Mouse (Mus musculus) heart, adult 9 months (tissue): ENCODE data around the gene Lrrc63.
A peak's percentile ranks its signal among the peaks of the same experiment; 100 is the strongest.
"Not testable (repeated sequence)": the region's sequence is repeated elsewhere in the genome, so short reads cannot be mapped to it uniquely, and the experiment has no call there.

ENCODE experiments used
- DNase-seq, 2 experiments: peaks; one replicate each; pipeline ENCODE4 v3.0.0; 2022; ENCODE audit warnings: low spot score in 2 of 2

Gene Lrrc63

DNA sequence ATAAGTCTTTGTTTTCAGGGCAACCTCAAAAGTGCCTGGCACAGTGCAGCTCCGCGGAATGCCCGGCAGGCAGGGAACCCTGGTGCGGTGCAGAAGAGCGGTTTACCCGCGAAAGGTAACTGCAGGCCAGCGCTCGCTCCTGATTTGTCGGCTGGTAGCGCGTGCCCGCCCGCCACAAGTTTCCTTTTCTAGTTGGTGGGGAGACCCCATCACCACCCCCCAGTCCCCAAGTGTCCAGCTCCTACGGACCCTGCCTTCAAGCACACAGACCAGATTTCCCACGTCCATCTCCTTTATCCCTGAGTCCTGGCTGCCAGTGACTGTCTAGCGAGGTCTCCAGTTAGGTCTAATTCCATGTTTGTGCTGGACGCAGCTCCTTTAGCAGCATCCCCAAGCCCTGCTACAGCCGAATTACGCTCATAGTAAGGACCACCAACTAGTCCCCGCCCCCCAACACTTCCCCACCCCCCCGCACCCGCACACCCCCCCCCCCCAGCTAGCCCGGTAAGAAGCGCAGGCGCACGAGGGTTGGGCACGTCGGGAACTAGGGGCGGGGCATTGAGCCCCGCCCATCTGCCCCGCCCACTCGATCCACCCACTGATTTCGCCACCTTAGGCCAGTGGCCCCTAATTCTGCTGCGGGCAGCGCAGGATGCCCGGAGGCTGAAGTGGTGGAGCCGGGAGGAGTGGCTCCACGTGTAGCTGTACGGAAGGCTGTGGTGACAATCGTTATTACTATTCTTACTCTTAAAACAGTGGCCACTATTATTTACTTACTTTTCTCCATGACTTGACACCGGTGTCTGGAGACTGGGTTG is at the start of gene Lrrc63, which contains the start of gene Lcp1:
Lrrc63 (minus strand) TSS at position 381 of the 818 bp plus-strand sequence.
Lcp1 (plus strand) TSS at position 601 of the 818 bp plus-strand sequence.
- peak; percentile 67 to 73 for DNase-seq

DNA sequence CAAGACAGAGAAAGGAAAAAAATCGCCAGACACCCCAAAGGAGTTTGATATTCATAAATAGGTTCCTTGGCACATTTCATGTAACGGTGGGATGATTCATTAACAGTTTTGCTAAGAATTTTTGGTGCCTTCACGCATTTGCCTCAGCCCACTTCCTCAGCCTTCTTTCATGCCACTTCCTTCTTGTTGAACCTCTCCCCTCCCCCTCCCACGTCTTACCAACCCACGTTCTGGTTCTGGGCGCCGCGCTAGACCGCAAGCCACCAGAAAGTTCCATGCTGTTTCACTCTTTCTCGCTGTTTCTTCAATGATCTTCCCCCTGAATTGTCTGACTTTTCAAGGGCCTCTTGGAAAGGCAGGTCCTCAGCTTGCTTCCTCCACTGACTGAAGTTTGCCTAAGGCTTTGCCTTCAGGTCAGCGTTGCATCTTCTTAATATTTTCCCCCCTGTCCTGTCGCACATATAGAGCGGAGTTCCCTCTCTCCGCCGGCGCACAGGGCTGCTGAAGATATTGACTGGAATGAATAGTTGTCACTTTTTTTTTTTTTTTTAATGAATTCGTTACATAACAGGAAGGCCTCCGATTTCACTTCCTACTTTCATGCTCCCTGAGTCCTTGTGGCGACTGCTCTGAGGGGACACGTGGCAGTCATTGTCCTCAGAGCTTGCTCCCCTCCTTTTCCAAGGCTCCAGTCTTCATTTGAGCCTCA is 48.7 kb upstream of the Lrrc63 start:
- peak in 1 of 2 experiments; percentile 21 for DNase-seq

DNA sequence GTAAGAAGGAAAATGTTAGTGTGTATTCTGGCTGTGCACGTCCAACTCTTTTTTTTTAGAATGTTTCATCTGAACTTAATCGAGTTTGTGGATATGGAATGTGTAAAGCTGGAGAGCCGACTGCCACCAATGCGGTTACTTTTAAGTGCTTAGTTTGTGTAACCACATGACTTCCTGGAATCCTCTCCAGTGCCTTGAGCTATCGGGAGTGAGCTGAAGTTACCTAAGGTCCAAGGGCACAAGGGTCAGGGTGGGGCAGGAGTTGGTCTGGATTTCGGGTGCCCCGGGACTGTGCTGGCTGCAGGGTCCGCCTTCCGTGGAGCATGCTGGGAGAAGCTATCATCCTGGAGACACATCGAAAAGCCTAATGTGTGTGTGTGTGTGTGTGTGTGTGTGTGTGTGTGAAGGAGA is 48.1 kb upstream of the Lrrc63 start:
- DNase-seq, result no peak

DNA sequence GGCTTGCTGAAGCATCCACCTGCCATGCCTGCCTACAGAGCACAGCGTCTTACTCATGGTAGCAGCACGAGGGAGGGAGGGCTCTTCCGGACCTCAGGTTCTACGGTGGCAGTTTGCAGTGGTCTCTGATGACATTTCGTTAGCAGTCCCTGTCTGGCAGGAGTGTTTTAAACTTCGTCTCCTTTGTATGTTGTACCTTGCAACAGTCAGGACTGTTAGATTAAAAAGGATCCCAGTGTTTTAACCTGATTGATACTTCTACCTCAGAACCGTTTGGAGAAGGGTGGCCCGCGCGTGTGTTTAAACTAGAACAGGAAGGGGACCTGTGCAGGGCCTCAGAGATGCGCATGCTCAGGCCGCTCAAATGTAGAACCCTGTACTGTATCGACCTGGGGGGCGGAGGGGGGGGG is 47.7 kb upstream of the Lrrc63 start:
- no peak for DNase-seq

DNA sequence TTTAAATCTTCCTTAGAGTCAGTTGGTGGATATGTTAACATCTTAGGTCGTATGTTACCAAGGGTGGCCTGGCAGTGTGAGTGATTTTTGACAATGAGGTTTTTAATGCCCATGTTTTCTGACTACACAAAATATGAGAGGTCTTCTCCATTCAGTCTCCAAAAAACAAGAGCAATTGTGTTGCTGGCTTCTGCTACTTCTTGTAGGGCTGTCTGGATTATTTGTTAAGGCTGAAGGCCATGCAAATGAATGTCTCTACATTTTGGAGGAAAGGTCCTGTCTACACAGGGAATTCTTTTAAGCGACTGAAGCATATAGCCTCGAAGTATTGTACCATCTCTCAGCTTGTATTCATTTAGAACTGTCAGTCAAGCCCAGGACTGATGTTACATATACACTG is 46.7 kb upstream of the Lrrc63 start:
- DNase-seq, result no peak

DNA sequence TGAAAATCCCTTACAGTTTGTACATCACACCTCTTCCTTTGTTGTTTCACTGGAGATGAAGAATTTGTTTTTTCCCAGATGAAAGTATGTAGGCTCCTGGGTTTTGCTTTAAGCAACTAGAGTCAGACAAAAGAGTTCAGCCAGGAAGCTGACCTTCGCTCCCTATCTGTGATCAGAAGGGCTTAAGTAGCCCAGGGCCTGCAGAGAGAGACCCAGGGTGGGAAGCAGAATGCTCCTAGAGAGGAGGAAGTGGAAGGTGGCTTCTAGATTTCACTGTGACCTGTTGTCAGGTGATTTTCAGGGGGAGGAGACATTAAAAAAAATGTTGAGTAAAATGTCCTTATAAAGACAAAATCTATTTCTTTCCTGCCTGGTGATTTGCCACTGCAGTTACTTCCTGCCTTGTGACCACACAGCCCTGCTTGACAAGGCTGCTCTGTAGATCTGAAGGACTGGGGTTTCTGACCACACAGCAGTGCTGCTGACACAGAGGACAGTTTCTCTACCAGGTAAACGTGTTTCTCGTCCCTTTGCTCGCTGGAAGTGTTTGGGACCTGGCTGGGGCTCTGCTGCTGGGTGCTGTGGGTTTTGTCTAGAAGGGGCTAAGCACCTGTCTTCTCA is 45.9 kb upstream of the Lrrc63 start:
- peak; percentile 14 to 45 for DNase-seq

DNA sequence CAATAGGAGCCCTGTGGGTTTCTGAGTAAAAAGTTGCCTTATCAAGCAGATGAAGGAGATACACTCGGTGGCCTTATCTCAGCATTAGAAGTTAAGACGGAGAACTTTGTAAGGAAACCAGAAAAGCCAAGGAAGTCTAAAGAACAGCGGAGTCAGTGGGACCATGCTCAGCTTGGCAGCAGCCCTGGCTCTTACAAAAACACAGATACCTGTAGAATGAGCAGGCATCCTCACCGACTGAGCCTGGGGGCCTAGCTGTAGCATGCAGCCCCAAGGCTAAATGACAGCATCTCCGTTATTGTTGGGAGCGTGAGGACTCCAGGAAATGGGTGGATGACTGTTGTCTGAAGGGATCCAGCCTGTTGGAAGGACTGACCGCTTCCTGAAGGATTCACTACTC is 45.1 kb upstream of the Lrrc63 start:
- DNase-seq, result no peak

DNA sequence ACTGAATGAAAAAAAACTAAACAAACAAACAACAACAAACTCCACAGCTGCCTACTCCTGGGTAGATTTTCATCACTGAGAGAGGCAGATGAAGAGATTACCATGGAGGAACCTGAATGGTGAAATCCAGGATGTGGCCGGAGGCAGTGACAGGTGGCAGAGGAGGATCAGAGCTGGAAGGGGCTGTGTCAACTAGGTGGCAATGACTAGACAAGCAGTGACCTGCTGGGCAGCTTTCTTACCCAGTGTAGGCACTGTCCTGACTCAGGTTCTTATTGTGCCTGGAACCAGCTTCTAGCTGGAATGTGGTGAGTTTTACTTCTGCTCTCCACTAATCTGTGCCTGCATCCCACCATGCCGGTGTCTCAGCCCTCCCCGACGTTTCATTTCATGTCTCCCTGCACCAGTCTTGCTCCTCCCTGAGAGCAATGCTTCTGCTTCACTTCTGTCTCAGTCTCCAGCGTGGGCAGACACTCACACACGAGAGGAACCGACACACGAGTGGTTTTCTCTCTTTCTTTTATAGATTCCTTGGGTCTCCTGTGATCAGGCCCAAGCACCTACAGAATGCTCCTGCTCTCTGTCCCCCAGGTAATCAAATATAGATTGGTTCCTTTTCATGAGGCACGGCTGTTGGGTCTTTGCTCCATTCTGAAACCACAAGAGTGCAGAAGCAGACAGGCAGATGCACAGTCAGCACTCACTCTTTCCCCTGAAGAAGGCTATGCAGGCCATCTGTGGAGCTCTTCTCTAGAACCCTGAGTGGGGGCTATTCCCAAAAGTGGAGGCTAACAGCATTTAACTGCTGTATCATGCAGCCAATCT is 44.3 kb upstream of the Lrrc63 start:
- DNase-seq, result no peak

DNA sequence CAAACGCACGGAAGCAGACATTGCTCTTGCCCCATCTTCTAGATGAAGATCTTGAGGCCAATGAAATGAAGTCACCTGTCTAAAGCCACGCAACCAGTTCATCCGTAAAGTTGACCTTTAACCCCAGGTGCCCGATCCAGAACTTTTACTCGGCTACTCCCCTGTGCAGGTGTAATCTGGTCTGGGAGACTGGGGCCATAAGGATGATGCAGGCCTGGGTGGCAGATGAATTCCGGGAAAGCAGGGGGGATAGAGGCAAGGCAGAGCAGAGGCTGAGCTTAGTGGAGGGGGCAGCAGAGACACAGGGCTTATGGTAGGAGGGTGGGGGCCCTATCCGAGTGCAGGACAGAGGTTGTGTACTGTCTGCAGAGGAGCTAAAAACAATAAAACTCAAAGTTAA is 43.6 kb upstream of the Lrrc63 start:
- no peak for DNase-seq

DNA sequence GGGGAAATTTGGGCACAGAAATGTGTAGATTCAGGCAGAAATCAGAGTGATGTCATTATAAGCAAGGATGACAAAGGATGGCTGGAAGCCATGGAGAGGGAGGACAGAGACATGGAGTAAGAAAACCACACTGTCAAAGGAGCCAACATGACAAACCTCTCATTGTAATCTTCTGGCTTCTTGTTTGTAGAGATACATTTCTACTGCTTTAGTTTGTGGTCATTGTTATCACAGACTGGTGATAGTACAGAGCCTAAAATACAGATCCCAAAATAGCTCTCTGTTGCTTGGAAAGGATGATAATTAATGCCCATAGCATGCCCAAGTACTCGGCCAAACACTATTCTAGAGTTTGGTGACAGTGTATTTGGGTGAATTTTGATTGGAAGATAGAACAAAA is 39.9 kb upstream of the Lrrc63 start:
- DNase-seq, result no peak

DNA sequence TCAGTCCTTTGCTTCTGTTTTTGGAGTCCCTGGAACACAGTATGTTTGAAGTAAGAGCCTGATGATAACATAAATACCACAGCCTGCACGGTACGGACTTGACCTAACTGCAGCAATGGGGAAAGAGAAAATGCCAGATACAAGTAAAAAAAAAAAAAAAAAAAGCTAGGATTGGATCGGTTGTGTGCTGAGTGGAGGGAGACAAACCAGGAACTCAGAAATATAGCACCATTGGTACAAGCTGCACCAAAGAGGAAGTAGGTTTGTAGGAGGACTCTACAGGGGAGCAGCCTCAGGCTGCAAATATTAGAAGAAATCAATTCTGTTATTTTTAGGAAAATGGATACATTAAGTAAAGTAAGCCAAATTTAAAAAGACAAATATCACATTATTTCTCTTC is 37.8 kb upstream of the Lrrc63 start:
- no peak for DNase-seq

DNA sequence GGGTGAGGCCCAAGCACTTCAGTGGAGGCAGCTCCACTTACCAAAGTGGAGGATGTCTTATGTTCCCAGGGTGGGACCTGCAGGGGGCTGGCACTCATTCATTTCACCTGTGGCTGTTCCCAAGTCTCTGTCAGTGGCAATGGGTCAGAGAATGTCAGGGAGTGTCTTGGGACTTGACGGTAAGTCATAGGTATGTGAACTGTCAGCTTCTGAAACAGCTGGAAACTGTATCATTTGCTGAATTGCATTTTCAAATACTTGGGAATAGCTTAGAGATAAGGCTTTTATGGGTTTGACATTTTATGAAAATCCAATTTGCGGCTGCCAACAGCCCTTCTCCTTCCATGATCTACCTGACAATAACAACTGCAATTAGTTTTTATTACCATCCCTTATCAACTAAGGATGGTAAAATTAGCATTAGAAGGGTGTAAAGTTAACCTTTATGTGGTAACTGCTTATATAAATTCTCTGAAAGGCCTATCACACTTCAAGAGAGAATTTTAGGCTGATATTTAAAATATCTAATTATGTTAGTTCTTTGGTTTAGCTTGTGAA is 35.0 kb upstream of the Lrrc63 start:
- no peak for DNase-seq

DNA sequence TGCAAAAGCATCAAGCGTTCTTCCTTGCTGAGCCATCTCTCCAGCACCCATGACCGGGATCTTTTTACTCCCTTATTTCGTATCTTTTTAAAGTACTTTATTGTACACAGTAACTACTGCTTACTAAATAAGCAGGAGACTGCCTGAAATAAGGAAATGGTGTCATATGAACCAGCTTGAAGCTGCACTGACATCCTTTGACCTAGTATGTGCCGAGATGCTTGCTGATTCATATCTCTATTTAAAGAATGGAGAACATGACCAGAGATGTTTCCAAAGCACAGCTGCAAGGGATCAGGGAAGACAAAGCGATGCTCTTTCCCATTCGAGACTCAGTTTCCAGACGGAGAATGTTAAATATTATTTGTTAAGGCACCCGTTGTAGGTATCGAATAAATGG is 33.7 kb upstream of the Lrrc63 start:
- DNase-seq, result no peak

DNA sequence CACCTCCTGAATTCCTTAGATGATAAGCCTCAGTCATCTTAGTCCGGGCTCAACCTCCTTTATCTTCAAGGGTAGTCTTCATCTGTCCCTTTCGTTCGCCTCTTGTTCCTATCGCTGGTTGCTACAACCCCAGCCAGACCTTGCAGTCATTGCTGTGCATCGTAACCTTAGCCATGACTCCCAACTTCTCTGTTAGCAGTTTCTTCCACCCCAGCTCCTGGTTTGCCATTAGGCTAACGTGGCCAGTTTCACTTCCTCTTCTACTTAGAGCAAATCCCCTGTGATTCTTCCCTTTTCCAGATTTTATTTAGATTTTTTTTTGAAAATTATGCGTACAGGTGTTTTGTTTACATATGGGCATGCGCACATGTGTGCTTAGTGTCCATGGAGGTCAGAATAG is 33.2 kb upstream of the Lrrc63 start:
- no peak for DNase-seq

DNA sequence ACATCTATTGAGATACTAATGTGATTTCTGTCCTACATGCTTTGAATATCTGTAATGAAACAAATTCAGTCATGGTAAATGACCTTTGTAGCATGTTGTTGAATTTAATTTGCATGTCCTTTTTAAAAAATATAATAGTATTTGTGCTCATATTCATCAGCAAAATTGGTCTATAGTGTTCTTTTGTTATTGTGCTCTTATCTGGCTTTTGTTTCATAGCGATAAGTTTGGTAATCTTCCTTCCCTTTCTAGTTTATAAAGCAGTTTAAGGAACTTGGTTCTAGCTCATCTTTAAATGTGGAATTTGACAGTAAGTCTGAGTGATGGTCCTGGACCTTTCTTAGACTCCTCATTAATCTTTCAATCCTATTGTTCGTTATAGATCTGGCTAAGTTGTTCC is 28.7 kb upstream of the Lrrc63 start:
- no peak for DNase-seq

DNA sequence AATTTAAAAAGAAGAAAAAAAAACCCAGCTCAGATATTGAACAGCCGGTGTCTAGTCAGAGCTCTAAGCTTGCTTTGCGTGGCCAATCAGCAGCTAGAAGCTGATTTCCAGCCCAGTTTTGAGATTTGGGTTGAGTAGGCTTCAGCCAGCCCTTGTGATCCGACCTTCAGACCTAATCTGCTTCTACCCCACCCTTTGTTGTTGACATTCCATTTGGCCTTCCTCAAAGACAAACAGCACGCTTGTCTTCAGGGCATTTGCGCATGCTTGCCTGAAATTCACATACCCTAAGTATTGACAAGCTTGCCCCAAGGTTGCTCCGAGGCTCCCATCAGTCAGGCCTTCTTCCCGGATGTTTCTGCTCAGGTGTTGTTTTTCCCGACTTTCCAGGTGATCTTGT is 23.8 kb upstream of the Lrrc63 start:
- DNase-seq, result no peak

DNA sequence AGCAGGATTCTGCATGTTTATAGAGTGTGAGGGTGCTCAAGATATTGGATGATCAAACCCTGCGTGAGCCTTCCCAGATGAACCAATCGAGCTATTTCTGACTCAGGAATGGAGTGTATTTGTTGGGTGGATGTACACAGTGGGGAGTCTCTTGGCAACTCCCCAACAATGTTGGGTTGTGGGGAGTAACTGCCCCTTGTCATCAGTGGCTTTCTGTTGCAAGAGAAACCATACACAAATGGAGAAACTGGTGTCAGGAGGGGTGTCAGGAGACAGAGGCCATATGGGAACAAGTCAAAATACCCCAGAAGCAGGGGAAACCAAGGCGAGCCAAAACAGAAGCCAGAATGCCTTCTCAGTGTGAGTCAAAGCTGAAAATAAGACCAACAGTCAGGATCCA is 20.5 kb upstream of the Lrrc63 start:
- no peak for DNase-seq

DNA sequence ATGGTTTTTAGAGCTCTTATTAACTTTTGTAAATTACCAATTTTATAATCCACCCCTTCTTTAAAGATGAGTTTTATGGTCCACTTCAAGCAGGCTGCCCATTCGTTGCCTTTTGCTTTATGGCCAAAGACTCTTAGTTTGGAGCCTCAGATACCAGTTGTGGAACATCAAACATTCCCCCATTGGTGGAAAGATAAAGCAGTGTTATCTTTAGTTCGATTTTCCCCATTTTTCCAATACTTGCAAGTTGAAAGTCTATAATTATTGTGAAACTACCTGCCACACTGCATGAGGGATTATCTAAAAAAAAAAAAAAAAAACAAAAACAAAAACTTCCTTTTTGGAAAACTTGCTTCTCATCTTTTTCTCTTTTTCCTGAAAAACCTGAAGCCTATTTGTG is 20.0 kb upstream of the Lrrc63 start:
- DNase-seq, result no peak

DNA sequence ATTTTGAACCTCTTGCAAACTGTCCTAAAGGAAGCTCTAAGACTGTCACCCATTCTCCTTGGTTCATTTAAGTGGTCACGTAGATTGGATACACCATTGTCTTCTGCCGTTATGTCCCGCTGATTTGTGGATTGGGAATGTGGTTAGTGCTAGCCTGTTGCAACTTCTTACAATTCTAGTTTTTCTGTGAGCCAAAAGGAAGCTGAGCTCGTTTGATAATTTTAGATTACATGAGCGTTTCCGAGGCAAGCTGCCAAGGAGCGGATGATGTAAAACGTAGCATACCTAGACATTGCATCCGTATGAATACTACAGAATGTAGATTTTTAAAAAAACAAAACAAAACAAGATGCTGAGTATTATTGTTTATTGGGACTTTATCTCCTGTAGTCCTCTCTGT is 17.5 kb upstream of the Lrrc63 start:
- DNase-seq, result no peak

DNA sequence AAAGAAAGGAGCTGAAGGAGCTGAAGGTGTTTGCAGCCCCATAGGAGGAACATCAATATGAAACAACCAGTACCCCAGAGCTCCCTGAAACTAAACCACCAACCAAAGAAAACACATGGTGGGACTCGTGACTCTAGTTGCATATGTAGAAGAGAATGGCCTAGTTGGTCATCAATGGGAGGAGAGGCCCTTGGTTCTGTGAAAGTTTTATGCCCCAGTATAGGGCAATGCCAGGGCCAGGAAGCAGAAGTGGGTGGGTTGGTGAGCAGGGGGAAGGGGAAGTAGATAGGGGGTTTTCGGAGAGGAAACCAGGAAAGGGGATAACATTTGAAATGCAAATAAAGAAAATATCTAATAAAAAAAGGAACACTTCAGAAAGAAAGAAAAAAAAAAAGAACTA is 17.0 kb upstream of the Lrrc63 start:
- DNase-seq, result not testable (repeated sequence)

DNA sequence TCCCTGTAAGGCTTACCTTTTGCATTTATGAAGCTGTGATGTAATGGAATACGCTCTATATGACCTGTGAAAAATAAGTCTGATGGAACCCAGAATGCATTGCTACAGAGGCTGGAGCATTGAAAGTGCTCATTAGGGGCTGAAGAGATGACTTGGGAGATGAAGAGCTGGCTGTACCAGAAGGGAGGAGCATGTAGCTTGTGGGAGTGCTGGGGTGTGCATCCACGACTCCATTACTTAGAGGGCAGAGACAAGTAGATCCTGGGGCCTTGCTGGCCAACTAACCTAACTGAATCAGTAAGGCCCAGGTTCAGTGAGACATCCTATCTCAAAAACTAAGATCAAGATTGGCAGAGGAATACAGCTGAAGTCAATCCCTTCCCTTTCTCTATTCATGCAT is 8.5 kb upstream of the Lrrc63 start:
- DNase-seq, result no peak

DNA sequence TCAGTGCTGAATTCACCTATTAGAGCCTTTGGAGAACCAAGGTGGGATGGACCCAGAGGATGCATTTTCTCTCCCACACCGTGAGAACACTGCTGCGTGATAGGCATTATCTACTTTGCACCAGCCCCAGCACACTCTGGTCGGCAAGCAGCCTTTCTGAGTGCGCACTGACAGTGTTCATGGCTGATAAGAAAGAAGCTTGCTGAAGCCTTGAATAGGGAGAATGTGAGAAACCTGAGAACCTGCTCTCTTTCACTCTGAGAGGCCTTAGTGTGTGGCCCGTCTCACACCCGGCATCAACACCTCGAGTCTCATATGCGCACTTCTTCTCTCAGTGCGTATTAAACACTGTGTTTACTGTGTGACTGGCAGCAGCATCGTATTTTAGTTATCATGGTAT is 7.8 kb upstream of the Lrrc63 start:
- DNase-seq, result no peak
